Mouse (Mus musculus) kidney, postnatal 4 days (tissue): ENCODE data around the gene Tctn3.
A peak's percentile ranks its signal among the peaks of the same experiment; 100 is the strongest.

Source experiments
- DNase-seq, 2 experiments: peaks; one replicate each; pipeline ENCODE4 v3.0.0; 2021; ENCODE audit warnings: mixed read lengths in 2 of 2

The Tctn3 gene

DNA sequence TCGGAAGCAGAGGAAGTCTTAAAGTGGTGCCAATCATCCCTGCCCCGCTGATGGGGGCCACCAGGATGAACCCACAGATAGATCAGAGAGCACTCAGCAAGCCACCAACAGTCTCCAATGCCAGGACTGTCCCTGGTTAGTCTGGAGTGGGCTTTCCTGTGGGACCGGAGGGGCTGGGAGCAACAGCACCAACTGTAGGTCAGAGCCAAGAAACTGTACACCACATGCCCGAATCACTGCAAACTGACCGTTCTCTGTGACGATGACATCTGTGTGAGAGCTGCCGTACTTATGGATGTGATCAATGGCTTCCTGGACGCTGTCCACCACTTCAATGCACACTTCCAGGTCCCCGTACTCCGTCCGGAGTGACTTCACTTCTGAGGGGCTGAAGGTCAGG is 57.7 kb downstream of the Tctn3 start:
- DNase-seq, result no peak

GRCm38 (mm10) chr19:40553849-40554248 is 58.2 kb downstream of the Tctn3 start:
- no peak for DNase-seq

DNA sequence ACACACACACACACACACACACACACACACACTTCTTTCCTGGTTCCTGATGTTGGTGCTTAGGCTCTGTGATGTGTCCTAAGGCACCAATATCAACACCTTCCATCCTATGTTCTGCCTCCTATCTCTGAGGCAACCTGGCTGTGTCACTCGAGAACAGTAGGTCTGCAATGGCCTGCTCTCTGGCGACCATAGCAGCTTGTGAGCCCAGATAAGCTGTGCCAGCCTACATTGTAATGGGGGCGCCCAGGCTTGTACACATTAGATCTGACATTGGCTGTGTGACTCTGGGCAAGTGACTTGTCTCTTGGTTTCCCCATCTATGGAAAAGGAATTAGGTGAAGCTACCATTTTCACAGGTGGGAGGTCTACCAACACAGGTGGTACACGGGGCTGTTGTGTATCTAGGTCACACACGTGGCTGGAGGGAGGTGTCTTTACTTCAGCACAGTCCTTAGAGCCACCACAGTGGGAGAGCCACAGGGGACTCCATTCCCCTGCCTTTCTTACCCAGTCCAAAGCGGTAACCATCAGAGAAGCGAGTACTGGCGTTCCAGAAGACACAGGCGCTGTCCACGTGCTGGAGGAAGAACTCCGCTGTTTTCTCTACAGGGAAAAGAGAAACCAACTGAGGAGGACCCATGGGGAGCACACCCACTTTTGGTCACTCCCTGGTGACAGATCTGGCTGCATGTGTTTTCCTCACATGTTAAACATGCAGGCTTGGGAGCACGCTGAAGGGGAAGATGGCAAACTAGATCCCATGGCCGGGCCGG is 58.8 kb downstream of the Tctn3 start:
- no peak for DNase-seq

DNA sequence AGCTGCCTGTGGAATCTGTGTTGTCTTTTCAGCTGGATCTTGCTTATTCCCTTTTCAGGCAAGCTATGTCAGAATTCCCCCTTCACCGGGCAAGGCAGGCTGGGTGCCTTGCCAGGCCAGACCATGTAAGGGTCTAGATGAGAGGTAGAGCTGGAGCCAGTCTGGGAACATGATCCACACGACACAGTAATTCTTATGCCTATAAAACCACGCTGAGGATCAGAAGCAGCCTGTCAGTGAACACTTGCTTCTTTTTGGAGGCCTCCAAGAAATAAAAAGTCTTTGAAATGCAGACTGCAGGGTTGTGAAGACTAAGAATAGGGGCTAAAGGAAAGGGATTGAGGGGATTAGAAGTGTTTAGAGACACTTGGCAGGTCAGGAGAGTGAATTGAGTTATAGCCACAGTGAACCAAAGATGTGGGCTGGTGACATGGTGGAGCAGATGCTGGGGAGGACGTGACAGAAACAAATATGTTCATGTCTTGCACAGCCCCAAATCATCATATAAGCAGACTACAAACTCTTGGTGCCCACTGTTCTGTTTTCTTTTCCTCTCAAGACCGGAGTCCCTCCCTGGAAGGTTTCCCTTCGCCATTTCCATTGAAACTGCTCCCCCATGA is 62.4 kb downstream of the Tctn3 start:
- no peak for DNase-seq

GRCm38 (mm10) chr19:40548796-40549515 is 63.1 kb downstream of the Tctn3 start:
- peak; percentile 45 to 65 for DNase-seq

- DNase-seq, result no peak
These were observed 63.6 kb downstream of the Tctn3 start for GRCm38 (mm10) chr19:40548386-40548785.
